Mouse (Mus musculus) neural tube, embryonic 12.5 days (tissue): Measurements from ENCODE around the gene A430033K04Rik. TPM values are rescaled to one million over a fixed set of nuclear protein-coding genes. Genes with fewer than 3 reads are reported as not detected.

Source experiments
- microRNA-seq: library from miRNA; unstranded; fragments of <30 nt; microRNA quantifications from one replicate; pipeline ENCODE4, GENCODE M21; 2017
- polyA plus RNA-seq: library from polyadenylated mRNA; unstranded; fragments of >200 nt; fragmentation: Nextera tagmentation; extraction: Ambion mirVana; gene quantifications from 2 replicates; pipeline ENCODE4 v1.2.1, GENCODE M21; 2016

Gene A430033K04Rik
- polyA plus RNA-seq, 1 experiment from 2014 or later = 16.8 TPM

Small RNA genes within 50 kb of the gene (microRNA-seq; reads per million reads assigned to microRNA genes)
- gene Gm24082 = not detected

Other genes with a start within 250 kb of the A430033K04Rik start
- 60.0 and 68.0 TPM in 2 replicates for gene Zfp157, start 181.4 kb upstream of the A430033K04Rik start, polyA plus RNA-seq
- gene 1700123K08Rik, start 58.1 kb upstream of the A430033K04Rik start, polyA plus RNA-seq = not detected in 2 replicates
- gene Zfp68, start 3.1 kb upstream of the A430033K04Rik start, polyA plus RNA-seq = 79.5 and 80.5 TPM in 2 replicates
- 46.9 and 51.9 TPM in 2 replicates for gene Fam20c, start 131.7 kb downstream of the A430033K04Rik start, polyA plus RNA-seq
- not detected in 2 replicates for gene Gm5294, start 197.2 kb downstream of the A430033K04Rik start, polyA plus RNA-seq